Mouse (Mus musculus) lung, adult 2 months (tissue): ENCODE results near the gene Sfrp5. TPM values are rescaled to one million over a fixed set of nuclear protein-coding genes. Genes with fewer than 3 reads are reported as not detected.

ENCODE experiments used
- DNase-seq: peaks from one replicate; pipeline ENCODE4 v3.0.0; 2022
- H3K4me1 ChIP-seq: fragments of 200-500 bp; 2 replicates; pipeline ENCODE4 v1.6.1; 2011; ENCODE audit warnings: low read length; ENCODE audit not compliant: control insufficient read depth, insufficient read depth
- H3K4me3 ChIP-seq: fragments of 200-500 bp; replicated peaks from 2 replicates; pipeline ENCODE3; 2011; ENCODE audit warnings: low read depth, mild to moderate bottlenecking, control low read depth, low read length; ENCODE audit errors: extremely low read depth
- CTCF ChIP-seq: fragments of 200-500 bp; IDR thresholded peaks from 2 replicates; pipeline ENCODE4 v1.5.1; 2011; ENCODE audit warnings: mild to moderate bottlenecking, low read length, control low read depth; ENCODE audit not compliant: insufficient read depth
- POLR2A ChIP-seq: fragments of 200-500 bp; IDR thresholded peaks from 2 replicates; pipeline ENCODE4 v1.6.1; 2011; ENCODE audit warnings: low read depth, mild to moderate bottlenecking, control low read depth, low read length, borderline replicate concordance; ENCODE audit errors: extremely low read depth
- WGBS: fragments of 180-500 bp; shearing (Covaris S2); methylation state at CpG from one replicate; pipeline ENCODE4 v1.1.7; 2018; 5-methylcytosine and 5-hydroxymethylcytosine counted together
- polyA plus RNA-seq: library from polyadenylated mRNA; depleted of rRNA; stranded (reverse); fragments of >200 nt; gene quantifications from 2 replicates; pipeline ENCODE4 v1.2.3, GENCODE M21; 2012

The Sfrp5 gene
- polyA plus RNA-seq, 1 experiment, result 9.4 TPM

DNA sequence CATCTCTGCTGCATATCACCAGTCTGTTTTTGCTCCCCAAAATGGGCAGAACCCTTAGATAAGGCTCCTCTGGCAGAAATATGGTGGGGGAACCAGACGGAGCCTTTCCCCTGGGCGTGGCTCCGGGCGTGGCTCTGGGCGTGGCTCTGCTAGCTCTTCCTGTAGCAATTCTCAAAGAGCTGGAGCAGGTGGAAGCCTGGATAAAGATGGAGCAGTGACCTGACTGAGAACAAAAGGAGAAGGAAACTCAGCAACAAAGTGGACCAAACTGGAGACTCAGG is 28.2 kb upstream of the Sfrp5 start:
- Histone ChIP-seq H3K4me1 (no peaks in the 10 kb centered on the region), H3K4me3 (no peak overlapping the region)
- 64% methylated on average over 5 of the region's 5 CpGs for WGBS
- no peak for DNase-seq
- no peak for TF ChIP-seq POLR2A
- no peak for TF ChIP-seq CTCF

DNA sequence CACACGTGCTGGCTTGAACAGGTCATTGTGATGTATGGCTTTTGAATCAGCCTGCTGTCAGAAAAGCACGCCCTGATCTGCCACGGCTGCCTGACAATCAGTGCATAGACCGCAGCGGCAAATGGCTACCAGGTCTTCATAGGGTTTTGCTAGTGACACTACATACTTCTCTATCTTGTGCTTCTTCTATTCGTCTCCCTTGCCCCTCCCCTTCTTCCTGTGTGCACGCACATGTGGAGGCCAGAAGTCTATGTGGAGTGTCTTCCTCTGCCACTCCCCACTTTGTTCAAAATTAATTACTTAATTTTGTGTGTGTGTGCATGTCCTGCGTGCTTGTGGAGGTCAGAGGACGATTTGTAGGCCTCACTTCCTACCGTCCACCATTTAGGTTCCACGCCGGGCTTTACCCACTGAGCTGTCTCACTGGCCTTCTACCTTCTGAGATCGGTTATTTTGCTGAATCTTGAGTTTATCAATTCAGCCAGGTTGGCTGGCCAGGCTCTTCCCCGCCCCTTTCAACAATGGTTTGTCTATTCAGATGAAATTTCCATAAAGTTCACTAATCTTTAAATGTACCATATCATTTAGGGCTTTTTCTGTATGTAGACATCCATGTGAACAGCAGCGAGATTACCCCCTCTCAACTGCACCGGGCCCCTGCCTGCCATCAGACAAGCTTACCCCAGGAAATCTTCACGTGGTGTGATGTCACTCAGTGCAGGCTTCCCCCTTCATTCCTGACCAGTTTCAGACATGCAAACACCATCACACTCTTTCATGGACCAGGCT is 27.6 kb upstream of the Sfrp5 start:
- H3K4me3 ChIP-seq, result no peak overlapping the region
- TF ChIP-seq POLR2A (no peak), CTCF (no peak)
- DNase-seq, result no peak
- no peaks in the 10 kb centered on the region for H3K4me1 ChIP-seq
- WGBS, result 70% methylated on average over 17 of the region's 17 CpGs

DNA sequence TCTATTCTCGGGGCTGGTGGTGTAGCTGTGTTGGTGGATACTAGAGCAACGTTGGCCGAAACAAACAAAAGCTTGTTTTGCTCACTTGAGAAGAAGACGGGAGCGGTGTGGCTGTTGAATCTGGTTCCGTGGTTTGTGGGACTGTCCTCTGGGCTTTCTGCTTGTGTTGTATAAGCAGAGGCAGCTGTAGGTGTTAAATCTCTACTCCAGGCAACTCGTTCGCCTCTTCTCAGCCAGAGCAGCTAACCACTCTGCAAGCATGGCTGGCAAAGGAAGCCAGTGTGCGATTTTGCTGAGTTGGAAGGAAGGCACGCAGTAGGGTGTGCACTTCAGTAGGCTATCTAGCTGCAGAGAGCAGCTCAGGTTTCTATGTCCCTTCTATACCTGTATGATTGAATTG is 24.4 kb upstream of the Sfrp5 start:
- no peak for TF ChIP-seq CTCF
- TF ChIP-seq POLR2A, result no peak
- no peak for DNase-seq
- WGBS, result 64% methylated on average over 10 of the region's 10 CpGs
- Histone ChIP-seq H3K4me1 (no peaks in the 10 kb centered on the region), H3K4me3 (no peak overlapping the region)

DNA sequence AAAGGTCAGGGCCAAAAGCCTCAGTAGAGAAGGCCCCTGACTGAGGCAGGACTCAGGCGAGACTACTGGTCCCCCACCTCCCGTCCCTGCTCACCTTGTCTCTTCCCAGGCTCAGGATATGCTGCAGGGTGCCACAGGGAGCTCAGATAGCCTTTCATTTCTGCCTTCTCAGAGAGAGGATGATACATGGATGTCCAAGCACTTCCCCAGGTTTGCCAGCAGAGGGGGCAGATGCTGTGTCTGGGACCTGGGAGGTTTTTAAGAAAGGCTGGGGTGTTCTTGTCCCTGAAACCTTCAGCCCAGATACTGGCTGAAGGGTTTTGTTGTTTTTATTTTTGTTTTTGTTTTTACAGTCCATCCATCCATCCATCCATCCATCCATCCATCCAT is 15.3 kb upstream of the Sfrp5 start:
- Histone ChIP-seq H3K4me1 (no peaks in the 10 kb centered on the region), H3K4me3 (no peak overlapping the region)
- DNase-seq, result no peak
- 5% methylated on average over 2 of the region's 2 CpGs for WGBS
- TF ChIP-seq CTCF (peak; percentile 61), POLR2A (no peak)

GRCm38 (mm10) chr19:42216699-42217373 is 14.8 kb upstream of the Sfrp5 start:
- no peak for DNase-seq
- H3K4me3 ChIP-seq, result no peak overlapping the region
- TF ChIP-seq POLR2A (no peak), CTCF (no peak)
- H3K4me1 ChIP-seq, result no peaks in the 10 kb centered on the region
- WGBS, result 57% methylated on average over 7 of the region's 7 CpGs

DNA sequence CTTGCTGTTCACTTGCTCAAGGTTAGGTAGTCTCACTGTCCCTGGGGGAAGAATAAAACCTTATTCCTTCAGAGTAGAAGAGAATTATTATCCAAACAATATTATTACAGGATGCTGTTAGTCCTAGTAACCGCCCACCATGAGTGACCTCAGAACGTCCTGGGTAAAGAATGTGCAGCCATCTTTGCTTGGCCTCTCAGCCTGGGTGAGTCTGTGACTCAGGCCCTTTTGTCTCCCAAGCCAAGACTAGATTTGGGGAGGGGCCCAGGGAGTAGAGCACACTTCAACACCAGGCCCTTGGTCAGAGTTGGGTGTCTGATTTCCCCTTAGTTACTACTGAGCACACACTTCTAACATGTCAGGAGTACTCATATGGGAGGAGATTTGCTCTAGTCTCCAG is 12.5 kb upstream of the Sfrp5 start:
- WGBS, result 66% methylated on average over 2 of the region's 2 CpGs
- no peak for DNase-seq
- Histone ChIP-seq H3K4me3 (no peak overlapping the region), H3K4me1 (no peaks in the 10 kb centered on the region)
- no peak for TF ChIP-seq POLR2A
- no peak for TF ChIP-seq CTCF

DNA sequence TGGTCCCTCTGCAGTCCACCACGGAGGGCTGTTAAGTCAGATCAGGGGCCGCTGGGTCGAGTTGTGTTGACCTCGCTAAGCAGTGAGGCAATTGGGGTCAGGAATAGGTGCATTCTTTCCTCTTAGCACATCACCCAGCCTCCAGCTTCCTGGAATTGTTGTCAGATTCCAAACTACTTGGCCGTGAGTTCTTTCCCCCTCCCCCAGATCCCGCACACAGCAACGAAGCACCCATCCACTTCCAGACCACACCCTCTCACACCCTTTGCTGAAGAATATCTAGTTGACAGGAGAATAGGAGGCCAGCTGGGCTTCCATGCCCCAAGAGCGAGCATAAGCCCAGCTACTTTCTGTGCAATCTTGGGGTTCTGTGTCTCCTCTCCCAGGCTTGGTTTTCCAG is 9.9 kb upstream of the Sfrp5 start:
- H3K4me1 ChIP-seq, result no peaks in the 10 kb centered on the region
- TF ChIP-seq POLR2A (no peak), CTCF (no peak)
- no peak overlapping the region for H3K4me3 ChIP-seq
- 15% methylated on average over 8 of the region's 8 CpGs for WGBS
- no peak for DNase-seq

DNA sequence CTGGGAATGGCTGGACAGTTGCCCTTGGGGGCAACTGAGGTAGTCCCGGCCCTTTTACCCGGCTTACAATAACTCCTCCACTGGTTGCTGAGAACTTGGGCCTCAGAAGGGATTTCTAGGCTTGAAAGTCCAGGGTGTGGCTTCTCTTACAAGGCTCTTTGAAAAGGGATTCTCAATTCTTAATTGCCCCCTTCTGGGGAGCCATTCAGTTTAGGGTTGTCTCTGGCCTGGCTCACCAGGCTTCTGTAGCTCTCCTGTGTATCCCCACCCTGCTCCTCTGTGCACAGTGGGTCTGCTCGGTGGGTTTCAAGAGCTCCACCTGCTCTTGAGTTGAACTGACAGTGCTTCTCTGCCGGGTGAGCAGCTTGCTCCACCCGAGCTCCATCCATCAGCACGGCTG is 7.9 kb upstream of the Sfrp5 start:
- DNase-seq, result no peak
- no peak overlapping the region for H3K4me3 ChIP-seq
- TF ChIP-seq CTCF, result no peak
- no peak for TF ChIP-seq POLR2A
- H3K4me1 ChIP-seq, result no peaks in the 10 kb centered on the region
- 51% methylated on average over 6 of the region's 6 CpGs for WGBS

GRCm38 (mm10) chr19:42209485-42209884 is 7.4 kb upstream of the Sfrp5 start:
- Histone ChIP-seq H3K4me3 (no peak overlapping the region), H3K4me1 (no peaks in the 10 kb centered on the region)
- no peak for TF ChIP-seq POLR2A
- TF ChIP-seq CTCF, result no peak
- WGBS, result 53% methylated on average over 7 of the region's 7 CpGs
- no peak for DNase-seq

- no peak for DNase-seq
- 78% methylated on average over 8 of the region's 8 CpGs for WGBS
- no peak overlapping the region for H3K4me3 ChIP-seq
- no peaks in the 10 kb centered on the region for H3K4me1 ChIP-seq
- TF ChIP-seq POLR2A (no peak), CTCF (no peak)
These were observed 3.1 kb upstream of the Sfrp5 start for GRCm38 (mm10) chr19:42205201-42205600.
